Mouse (Mus musculus) testis, postnatal 14 days (tissue): Measurements from ENCODE around the gene Rftn2.
A peak's percentile ranks its signal among the peaks of the same experiment; 100 is the strongest.
"Not testable (repeated sequence)": the region's sequence is repeated elsewhere in the genome, so short reads cannot be mapped to it uniquely, and the experiment has no call there.

Experiments used
- DNase-seq: peaks from one replicate; pipeline ENCODE4 v3.0.0; 2021; ENCODE audit warnings: low spot score

Rftn2 gene

DNA sequence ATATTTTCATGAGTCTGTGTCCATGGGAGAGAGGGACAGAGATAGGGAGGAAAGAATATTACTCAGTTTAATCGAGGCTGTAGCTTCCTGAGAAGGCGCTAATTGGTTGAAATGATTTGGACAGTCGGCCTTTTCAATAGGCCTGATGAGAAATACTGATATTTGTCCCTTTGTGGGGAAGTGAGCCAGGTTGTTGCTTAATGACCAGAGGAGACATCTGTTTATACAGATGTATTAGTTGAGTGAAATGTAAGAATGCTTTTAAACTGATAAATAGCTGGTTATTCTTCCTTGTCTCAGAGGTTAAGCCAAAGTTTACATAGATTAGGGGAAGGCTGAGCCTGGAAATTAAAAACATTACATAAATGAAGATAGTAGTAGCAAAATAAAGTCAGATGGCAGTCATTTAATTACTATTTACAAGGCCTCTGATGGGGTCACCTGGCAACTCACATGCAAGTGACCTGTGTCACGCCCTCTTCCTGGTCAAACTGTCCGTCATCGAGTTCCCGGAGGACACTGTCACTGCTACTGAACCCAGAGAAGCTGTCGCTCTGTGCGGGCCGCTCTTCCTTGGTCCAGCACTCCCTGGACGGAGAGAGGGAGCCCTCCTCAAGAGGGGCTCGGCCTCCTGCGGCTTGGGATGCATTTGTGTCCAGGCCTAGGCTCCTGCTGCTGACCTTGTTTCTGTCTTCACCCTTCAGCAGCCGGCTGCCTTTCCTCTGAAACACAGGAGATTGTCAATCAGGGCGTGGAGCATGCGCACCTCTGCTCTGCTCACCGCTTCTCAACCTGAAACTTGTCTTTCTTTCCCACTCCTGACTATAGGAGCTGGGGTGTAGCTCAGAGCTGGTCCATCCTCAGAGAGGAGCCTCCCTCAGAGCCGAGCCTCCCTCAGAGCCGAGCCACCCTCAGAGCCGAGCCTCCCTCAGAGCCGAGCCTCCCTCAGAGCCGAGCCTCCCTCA lies 54.9 kb downstream of the Rftn2 start:
- peak; percentile 19 for DNase-seq

DNA sequence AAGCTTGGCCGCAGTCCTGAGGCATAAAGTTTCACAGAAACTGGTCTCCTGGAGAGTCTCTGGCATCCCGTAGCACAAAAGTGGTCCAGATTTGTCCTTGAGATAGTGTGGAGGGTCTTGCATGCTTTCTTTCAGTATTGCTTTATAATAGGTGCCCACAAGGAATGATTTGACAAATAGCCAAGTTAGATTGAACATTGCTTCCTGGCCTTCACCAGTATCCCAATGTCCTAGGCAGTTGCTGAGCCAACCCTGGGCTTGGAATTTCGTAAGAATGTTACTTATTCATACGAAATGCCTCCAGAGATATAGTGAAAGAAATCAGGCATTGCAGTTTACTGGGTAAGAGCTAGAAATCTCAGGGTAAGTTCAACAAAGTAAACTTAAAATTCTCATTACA lies 58.0 kb downstream of the Rftn2 start:
- no peak for DNase-seq

- no peak for DNase-seq
Measured at GRCm38 (mm10) chr1:55167560-55167959, 59.0 kb downstream of the Rftn2 start.

DNA sequence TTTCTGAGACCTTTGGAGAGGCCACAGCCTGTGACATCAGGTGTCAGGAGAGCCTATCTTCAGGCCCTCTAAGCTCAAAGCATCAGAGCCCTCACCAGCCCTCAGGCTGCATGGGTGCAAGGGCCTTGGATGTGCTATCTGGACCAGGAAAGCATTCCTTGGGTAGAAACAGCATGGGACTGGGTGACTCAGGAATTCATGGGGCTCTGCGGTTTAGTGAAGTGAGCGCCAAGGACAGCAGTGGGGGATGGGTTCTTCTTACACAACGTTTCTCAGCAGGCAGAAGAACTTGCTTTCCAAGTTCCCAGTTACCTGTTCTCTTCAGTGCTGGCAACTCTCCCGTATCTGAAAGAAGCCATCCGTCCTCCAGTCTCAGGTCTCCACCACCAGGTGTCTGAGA lies 62.6 kb downstream of the Rftn2 start:
- DNase-seq, result no peak

DNA sequence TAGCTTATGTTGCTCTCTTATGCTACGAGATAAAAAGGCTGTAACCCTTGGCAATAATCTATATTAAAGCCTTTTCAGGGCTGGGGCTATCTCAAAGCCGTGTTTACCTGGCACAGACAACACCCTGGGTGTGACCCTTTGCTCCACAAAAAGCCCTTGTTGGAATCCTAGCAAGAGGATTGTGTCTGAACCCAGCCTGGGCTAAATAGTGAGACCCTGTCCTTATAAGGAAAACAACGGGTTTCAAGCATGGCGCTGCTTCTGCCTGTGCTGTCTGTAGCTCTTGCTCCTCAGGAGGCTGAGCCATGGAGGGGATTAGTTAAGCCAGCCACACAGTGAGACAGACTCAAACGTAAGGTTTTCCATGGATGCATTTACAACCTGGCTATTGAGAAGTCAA lies 63.8 kb downstream of the Rftn2 start:
- DNase-seq, result no peak

GRCm38 (mm10) chr1:55161895-55162294 lies 64.7 kb downstream of the Rftn2 start:
- DNase-seq, result no peak

DNA sequence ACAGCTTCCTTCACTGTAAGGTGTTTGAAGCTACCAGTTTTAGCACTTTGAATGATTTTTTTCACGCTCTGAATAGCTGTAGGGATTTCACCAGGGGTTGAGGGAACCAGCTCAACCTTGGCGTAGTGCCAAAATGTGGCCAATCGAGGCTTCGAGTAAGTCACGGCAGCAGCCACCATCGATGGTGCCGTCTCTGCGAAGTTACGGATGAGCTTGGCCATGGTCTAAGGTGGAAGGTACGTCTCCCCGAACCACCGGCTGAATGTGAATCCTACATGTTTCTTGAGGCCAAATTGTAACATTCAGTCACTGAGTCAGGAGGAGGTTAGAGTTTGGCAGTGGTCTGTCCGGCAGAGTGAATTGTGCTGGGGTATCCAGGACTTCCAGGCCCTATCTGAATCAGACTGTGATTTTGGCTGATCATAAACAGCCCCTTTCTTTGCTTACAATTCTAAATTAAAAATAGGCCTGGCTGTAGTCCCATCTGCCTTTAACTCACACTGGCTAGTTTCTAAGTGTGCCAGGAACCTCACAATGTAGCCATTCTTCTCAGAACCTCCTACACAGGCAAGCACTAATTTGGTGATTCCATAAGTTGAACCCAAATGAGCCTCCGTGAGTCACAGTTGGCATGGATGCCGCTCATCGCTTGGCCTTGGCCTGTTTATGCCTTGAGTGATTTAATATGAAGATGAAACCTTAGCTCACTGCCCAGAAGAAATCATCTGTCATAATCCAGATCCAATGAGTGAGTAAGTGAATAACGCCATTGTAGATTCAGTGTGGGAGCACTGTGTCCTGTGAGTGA lies 65.5 kb downstream of the Rftn2 start:
- peak; percentile 17 for DNase-seq

DNA sequence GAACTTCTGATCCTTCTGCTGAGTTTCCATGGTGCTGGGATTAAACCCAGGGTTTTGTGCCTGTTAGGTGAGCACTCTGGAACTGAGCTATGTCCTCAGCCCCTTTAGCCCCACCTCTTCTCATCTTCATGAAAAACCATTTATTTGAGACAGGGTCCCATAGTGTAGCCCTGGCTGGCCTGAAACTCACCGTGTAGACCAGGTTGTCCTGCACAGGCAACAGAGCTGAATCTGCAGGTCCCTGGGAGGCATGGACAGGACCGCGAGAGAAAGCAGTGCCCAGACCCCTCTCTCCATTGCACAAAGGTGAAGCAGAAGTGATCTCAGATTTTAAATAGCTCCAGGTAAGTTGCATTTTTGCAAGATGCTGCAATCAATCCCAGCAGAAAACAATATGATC lies 66.4 kb downstream of the Rftn2 start:
- DNase-seq, result no peak

GRCm38 (mm10) chr1:55158821-55159220 lies 67.8 kb downstream of the Rftn2 start:
- DNase-seq, result no peak

GRCm38 (mm10) chr1:55158211-55158610 lies 68.4 kb downstream of the Rftn2 start:
- no peak for DNase-seq

- no peak for DNase-seq
Measured at GRCm38 (mm10) chr1:55157329-55157728, 69.3 kb downstream of the Rftn2 start.

- DNase-seq, result no peak
Measured at GRCm38 (mm10) chr1:55145556-55145955, 81.0 kb downstream of the Rftn2 start.

DNA sequence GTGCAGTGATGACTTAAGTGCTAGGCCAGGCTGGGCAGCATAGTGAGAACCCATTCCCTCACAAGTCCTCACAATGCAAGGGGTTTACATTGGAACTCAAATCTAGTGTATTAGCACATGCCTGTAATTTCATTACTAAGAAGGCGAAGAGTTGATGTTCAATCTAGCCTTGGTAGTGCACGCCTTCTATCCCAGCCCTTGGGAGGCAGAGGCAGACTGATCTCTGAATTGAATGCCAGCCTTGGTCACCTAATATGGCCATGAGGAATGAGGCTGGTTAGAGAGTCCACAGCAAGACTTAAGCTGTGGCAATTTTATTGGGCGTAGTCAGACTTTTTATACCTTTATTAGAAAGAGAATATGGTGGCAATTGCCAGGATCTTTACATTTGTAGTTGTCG lies 82.2 kb downstream of the Rftn2 start:
- no peak for DNase-seq

DNA sequence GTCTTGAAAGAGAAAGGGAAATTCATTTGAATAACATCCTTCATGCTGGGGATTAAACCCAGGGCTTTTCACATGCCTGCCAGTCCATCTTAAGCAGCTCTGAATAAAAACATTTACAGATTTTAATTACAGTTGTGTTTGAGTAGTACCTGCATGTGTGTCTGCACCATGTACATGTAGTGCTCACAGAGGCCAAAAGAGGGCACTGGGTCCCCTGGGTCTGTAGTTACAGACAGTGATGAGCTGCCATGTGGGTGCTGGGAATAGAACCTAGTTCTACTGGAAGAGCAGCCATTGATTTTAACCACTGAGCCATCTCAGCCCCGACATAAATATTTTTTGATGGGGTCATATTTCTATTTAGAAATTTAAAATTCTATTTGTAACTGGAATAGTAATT lies 90.7 kb downstream of the Rftn2 start:
- DNase-seq, result no peak

GRCm38 (mm10) chr1:55134301-55134700 lies 92.3 kb downstream of the Rftn2 start:
- DNase-seq, result no peak

DNA sequence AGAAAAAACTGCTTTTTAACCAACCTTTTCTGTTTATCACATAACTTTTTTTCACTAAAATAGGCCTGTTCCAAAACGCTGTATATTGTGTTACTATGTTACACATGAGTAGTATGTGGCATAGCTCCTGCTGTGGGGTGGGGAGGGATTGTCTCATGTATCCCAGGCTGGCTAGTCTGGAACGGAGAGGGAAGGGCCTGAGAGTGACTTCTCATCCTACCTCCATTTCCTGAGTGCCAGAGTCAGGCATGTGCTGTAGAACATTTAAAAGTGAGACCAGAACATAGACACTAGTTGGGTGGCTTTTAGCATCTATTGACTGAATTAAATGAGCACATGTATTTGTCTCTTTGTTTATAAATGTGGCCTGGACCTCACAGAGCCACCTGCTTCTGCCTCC lies 93.4 kb downstream of the Rftn2 start:
- DNase-seq, result no peak

- DNase-seq, result no peak
Measured at GRCm38 (mm10) chr1:55132308-55132707, 94.3 kb downstream of the Rftn2 start.

DNA sequence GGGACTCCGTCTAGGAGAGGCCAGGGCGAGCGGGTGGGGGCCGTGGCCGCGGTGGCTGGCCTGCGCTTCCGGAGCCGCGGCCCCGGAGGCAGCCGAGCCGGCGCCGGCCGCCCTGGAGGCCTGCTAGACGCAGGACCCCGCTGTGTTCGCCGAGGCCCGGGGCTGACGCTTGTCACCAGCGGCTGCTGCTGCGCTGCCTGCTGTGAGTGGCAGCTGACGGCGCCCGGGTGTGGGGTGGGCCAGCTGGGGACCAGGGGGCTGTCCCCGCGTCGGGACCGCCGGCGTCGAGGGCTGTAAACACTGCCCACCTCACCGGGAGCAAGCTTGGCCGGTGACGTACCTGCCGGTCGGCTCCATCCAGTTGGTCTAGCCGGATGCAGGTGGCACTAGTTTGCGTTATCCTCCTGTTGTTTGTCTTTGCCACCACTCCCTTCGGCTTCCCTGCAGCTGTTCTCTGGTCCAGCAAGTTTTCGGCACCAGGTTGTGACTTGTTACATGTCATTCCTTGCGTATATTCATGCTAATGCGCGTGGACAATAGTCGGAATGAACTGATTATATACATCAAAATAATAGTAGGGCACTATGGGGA lies 95.1 kb downstream of the Rftn2 start:
- peak; percentile 73 for DNase-seq

GRCm38 (mm10) chr1:55130943-55131401 lies 95.6 kb downstream of the Rftn2 start, which contains the start of gene Mob4:
Gene Mob4 (plus strand): TSS chr1:55131231.
- DNase-seq, result peak; percentile 92

DNA sequence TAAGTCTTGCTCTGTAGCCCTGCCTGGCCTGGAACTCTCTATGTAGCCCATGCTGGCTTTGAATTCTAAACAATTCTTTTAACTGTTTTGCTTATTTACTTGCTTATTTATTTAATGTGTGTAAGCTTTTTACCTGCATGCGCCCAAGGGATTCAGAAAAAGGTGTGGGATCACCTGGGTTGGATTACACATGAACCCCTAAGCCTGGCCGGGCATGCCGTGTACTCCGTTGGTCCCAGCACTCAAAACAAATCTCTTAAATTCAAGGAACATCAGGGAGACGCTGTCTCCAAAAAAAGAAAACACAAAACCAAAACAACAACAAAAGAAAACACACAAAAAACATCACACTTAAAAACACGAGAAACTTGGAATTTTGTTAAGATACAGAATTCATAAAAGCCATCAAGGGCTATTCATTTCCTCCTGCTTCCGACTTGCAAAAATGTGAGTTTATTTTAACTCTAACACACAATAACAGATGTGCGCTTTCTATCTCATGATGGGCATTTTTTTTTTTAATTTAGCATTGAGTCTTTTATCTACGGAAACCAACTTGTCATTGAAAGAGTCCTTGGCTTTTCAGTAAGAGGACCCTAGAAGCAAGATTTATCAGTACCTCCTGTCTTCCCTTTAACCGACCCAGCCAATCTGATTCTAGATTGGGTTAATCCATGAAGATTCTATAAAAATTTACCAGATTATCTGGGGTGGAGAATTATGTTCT lies 96.2 kb downstream of the Rftn2 start:
- no peak for DNase-seq

DNA sequence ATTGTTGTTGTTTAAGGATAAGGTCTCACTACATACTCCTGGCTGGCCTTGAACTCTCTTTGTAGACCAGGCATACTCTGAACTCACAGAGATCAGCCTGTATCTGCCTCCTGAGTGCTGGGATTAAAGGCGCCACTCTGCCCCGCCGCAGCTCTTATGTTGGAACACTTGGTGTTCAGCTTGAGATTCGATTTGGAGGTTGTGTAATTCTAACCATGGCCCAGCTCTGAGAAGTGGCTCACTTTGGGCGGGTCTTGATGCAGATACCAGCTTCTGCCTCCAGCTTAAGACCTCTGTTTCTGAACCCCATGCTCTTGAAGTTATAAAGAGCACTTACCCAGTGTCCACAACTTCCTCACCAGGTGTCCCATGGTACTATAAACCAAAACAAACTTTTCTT lies 96.9 kb downstream of the Rftn2 start:
- DNase-seq, result no peak

DNA sequence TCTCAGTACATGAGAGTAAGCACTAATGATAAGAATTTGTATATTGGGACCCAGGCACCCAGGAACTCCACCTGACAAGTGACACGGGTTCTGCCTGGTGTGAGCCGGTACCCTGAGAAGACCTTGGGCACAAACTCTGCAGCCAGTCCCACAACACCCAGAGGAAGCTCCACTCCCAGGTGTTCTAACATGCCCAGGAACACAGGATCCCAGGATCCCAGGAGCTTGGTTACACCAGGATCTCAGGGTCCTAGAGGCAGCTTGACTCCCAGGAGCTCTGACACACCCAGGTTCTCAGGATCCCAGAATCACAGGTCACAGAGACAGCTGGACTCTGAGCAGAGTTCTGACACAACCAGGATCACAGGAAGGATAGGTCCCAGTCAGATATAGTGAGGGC lies 102.4 kb downstream of the Rftn2 start:
- DNase-seq, result not testable (repeated sequence)
